Mouse (Mus musculus) forebrain, embryonic 10.5 days (tissue): ENCODE measurements around the gene Fbxl17. TPM values are rescaled to one million over a fixed set of nuclear protein-coding genes. Genes with fewer than 3 reads are reported as not detected.

Source experiments
- DNase-seq: peaks from one replicate; pipeline ENCODE4 v3.0.0-alpha.2; 2017; ENCODE audit warnings: low spot score; ENCODE audit errors: extremely low spot score
- H3K27ac ChIP-seq: fragments of 300-500 bp; sonication (generic); 2 replicates; pipeline ENCODE4 v1.5.1; 2016; ENCODE audit warnings: mild to moderate bottlenecking
- H3K27me3 ChIP-seq: fragments of 300-500 bp; sonication (generic); 2 replicates; pipeline ENCODE4 v1.6.1; 2016; ENCODE audit warnings: mild to moderate bottlenecking; ENCODE audit not compliant: poor library complexity, severe bottlenecking
- H3K36me3 ChIP-seq: fragments of 300-500 bp; sonication (generic); replicated peaks from 2 replicates; pipeline ENCODE4 v1.6.1; 2016; ENCODE audit warnings: mild to moderate bottlenecking, moderate library complexity
- H3K4me1 ChIP-seq: fragments of 300-500 bp; sonication (generic); 2 replicates; pipeline ENCODE4 v1.6.1; 2016
- H3K4me3 ChIP-seq: fragments of 300-500 bp; sonication (generic); 2 replicates; pipeline ENCODE4 v1.5.1; 2016; ENCODE audit warnings: mild to moderate bottlenecking, moderate library complexity
- H3K9me3 ChIP-seq: fragments of 300-500 bp; sonication (generic); 2 replicates; pipeline ENCODE4 v1.6.1; 2016; ENCODE audit warnings: mild to moderate bottlenecking, moderate library complexity
- WGBS: fragments of 180-500 bp; shearing (Covaris S2); methylation state at CpG from one replicate; pipeline ENCODE4 v1.1.7; 2016; 5-methylcytosine and 5-hydroxymethylcytosine counted together
- polyA plus RNA-seq: library from polyadenylated mRNA; unstranded; fragments of >200 nt; fragmentation: Nextera tagmentation; extraction: Ambion mirVana; gene quantifications from 2 replicates; pipeline ENCODE4 v1.2.1, GENCODE M21; 2016

Gene Fbxl17
- polyA plus RNA-seq, 1 experiment from 2014 or later, result 2.7 TPM

GRCm38 (mm10) chr17:63045297-63045696, 454.5 kb downstream of the Fbxl17 start:
- Histone ChIP-seq H3K4me1 (peaks cover 14% of the 10 kb centered on the region), H3K9me3 (peaks cover 12% of the 10 kb centered on the region; the same call in 1 of the 2 replicates), H3K27ac (no peak overlapping the region), H3K36me3 (no peaks in the 10 kb centered on the region), H3K4me3 (no peak overlapping the region), H3K27me3 (no peaks in the 10 kb centered on the region)
- 78% methylated on average over 13 of the region's 13 CpGs for WGBS
- DNase-seq, result no peak

- Histone ChIP-seq H3K27ac (no peak overlapping the region), H3K27me3 (no peaks in the 10 kb centered on the region), H3K4me1 (peaks cover 14% of the 10 kb centered on the region), H3K4me3 (no peak overlapping the region), H3K9me3 (peaks cover 22% of the 10 kb centered on the region; the same call in 1 of the 2 replicates), H3K36me3 (no peaks in the 10 kb centered on the region)
- 95% methylated on average over 9 of the region's 9 CpGs for WGBS
- DNase-seq, result no peak
These were observed 456.7 kb downstream of the Fbxl17 start for GRCm38 (mm10) chr17:63043046-63043675.

- no peak for DNase-seq
- Histone ChIP-seq H3K4me1 (peaks cover 8% of the 10 kb centered on the region; the same call in 1 of the 2 replicates), H3K4me3 (no peak overlapping the region), H3K9me3 (peaks cover 22% of the 10 kb centered on the region; the same call in 1 of the 2 replicates), H3K27me3 (no peaks in the 10 kb centered on the region), H3K27ac (no peak overlapping the region), H3K36me3 (no peaks in the 10 kb centered on the region)
- 84% methylated on average over 3 of the region's 3 CpGs for WGBS
These were observed 462.3 kb downstream of the Fbxl17 start for GRCm38 (mm10) chr17:63037562-63037961.

- H3K27ac ChIP-seq, result no peak overlapping the region
- DNase-seq, result no peak
These were observed 466.7 kb downstream of the Fbxl17 start for GRCm38 (mm10) chr17:63033141-63033540.

GRCm38 (mm10) chr17:63029105-63029504, 470.7 kb downstream of the Fbxl17 start:
- H3K4me1 ChIP-seq, result peaks cover 29% of the 10 kb centered on the region
- WGBS, result 57% methylated on average over 4 of the region's 4 CpGs
- no peak overlapping the region for H3K4me3 ChIP-seq
- H3K36me3 ChIP-seq, result no peaks in the 10 kb centered on the region
- no peaks in the 10 kb centered on the region for H3K9me3 ChIP-seq
- 0 out of 2 replicates have a peak overlapping the region, but pooled peaks have one; percentile 8 for H3K27ac ChIP-seq
- DNase-seq, result no peak
- no peaks in the 10 kb centered on the region for H3K27me3 ChIP-seq

More at GRCm38 (mm10) chr17:63033141-63033540, 466.7 kb downstream of the Fbxl17 start:
- Histone ChIP-seq H3K27me3 (no peaks in the 10 kb centered on the region), H3K9me3 (no peaks in the 10 kb centered on the region), H3K36me3 (no peaks in the 10 kb centered on the region), H3K4me1 (peaks cover 20% of the 10 kb centered on the region), H3K4me3 (no peak overlapping the region)
- WGBS, result 74% methylated on average over 5 of the region's 5 CpGs

- peaks cover 22% of the 10 kb centered on the region for H3K4me1 ChIP-seq
- no peak overlapping the region for H3K4me3 ChIP-seq
- no peaks in the 10 kb centered on the region for H3K9me3 ChIP-seq
- H3K27ac ChIP-seq, result peak overlapping the region; percentile 5; the same call in 1 of the 2 replicates
- H3K27me3 ChIP-seq, result no peaks in the 10 kb centered on the region
- 65% methylated on average over 15 of the region's 15 CpGs for WGBS
- H3K36me3 ChIP-seq, result no peaks in the 10 kb centered on the region
- no peak for DNase-seq
These were observed 474.6 kb downstream of the Fbxl17 start for GRCm38 (mm10) chr17:63025238-63025637.

- H3K27me3 ChIP-seq, result no peaks in the 10 kb centered on the region
- DNase-seq, result no peak
- WGBS, result 92% methylated on average over 3 of the region's 3 CpGs
- no peaks in the 10 kb centered on the region for H3K36me3 ChIP-seq
- H3K9me3 ChIP-seq, result no peaks in the 10 kb centered on the region
- no peak overlapping the region for H3K27ac ChIP-seq
- H3K4me1 ChIP-seq, result no peaks in the 10 kb centered on the region
- H3K4me3 ChIP-seq, result no peak overlapping the region
These were observed 482.1 kb downstream of the Fbxl17 start for GRCm38 (mm10) chr17:63017605-63018167.

GRCm38 (mm10) chr17:63012571-63012923, 487.3 kb downstream of the Fbxl17 start:
- WGBS, result 85% methylated on average over 3 of the region's 3 CpGs
- no peak overlapping the region for H3K4me3 ChIP-seq

GRCm38 (mm10) chr17:63011893-63012570, 487.8 kb downstream of the Fbxl17 start:
- Histone ChIP-seq H3K4me1 (peaks cover 26% of the 10 kb centered on the region), H3K27ac (no peak overlapping the region), H3K4me3 (no peak overlapping the region), H3K36me3 (no peaks in the 10 kb centered on the region), H3K27me3 (no peaks in the 10 kb centered on the region), H3K9me3 (no peaks in the 10 kb centered on the region)
- no peak for DNase-seq
- WGBS, result 91% methylated on average over 13 of the region's 13 CpGs

More at GRCm38 (mm10) chr17:63012571-63012923, 487.3 kb downstream of the Fbxl17 start:
- no peak for DNase-seq
- Histone ChIP-seq H3K9me3 (no peaks in the 10 kb centered on the region), H3K27ac (no peak overlapping the region), H3K36me3 (no peaks in the 10 kb centered on the region), H3K4me1 (peaks cover 21% of the 10 kb centered on the region), H3K27me3 (no peaks in the 10 kb centered on the region)

- no peak for DNase-seq
- 95% methylated on average over 10 of the region's 10 CpGs for WGBS
- H3K9me3 ChIP-seq, result no peaks in the 10 kb centered on the region
These were observed 489.0 kb downstream of the Fbxl17 start for GRCm38 (mm10) chr17:63010830-63011229.

GRCm38 (mm10) chr17:63008788-63009187, 491.0 kb downstream of the Fbxl17 start:
- no peaks in the 10 kb centered on the region for H3K9me3 ChIP-seq
- H3K27me3 ChIP-seq, result no peaks in the 10 kb centered on the region
- no peak for DNase-seq
- WGBS, result 88% methylated on average over 4 of the region's 4 CpGs
- H3K4me3 ChIP-seq, result no peak overlapping the region
- no peaks in the 10 kb centered on the region for H3K36me3 ChIP-seq
- no peak overlapping the region for H3K27ac ChIP-seq
- peaks cover 44% of the 10 kb centered on the region for H3K4me1 ChIP-seq

More at GRCm38 (mm10) chr17:63010830-63011229, 489.0 kb downstream of the Fbxl17 start:
- H3K36me3 ChIP-seq, result no peaks in the 10 kb centered on the region
- no peak overlapping the region for H3K4me3 ChIP-seq
- H3K4me1 ChIP-seq, result peaks cover 26% of the 10 kb centered on the region
- H3K27ac ChIP-seq, result no peak overlapping the region
- H3K27me3 ChIP-seq, result no peaks in the 10 kb centered on the region

GRCm38 (mm10) chr17:63008277-63008676, 491.5 kb downstream of the Fbxl17 start:
- peak overlapping the region; percentile 75 for H3K27ac ChIP-seq
- 65% methylated on average over 5 of the region's 5 CpGs for WGBS

GRCm38 (mm10) chr17:63007876-63008275, 491.9 kb downstream of the Fbxl17 start:
- DNase-seq, result no peak
- Histone ChIP-seq H3K27ac (peak overlapping the region; percentile 75), H3K4me1 (peaks cover 44% of the 10 kb centered on the region), H3K4me3 (no peak overlapping the region), H3K27me3 (no peaks in the 10 kb centered on the region), H3K36me3 (no peaks in the 10 kb centered on the region), H3K9me3 (no peaks in the 10 kb centered on the region)
- 68% methylated on average over 12 of the region's 12 CpGs for WGBS

More at GRCm38 (mm10) chr17:63008277-63008676, 491.5 kb downstream of the Fbxl17 start:
- H3K36me3 ChIP-seq, result no peaks in the 10 kb centered on the region
- DNase-seq, result no peak
- H3K9me3 ChIP-seq, result no peaks in the 10 kb centered on the region
- no peaks in the 10 kb centered on the region for H3K27me3 ChIP-seq
- H3K4me3 ChIP-seq, result no peak overlapping the region
- H3K4me1 ChIP-seq, result peaks cover 44% of the 10 kb centered on the region
